In genomic region chr6:134510280-134510679, GRCm38 (mm10) we compare ENCODE assay signal across 18 mouse cellular contexts. TPM values are rescaled to one million over a fixed set of nuclear protein-coding genes. Genes with fewer than 3 reads are reported as not detected.
DNase-seq lines count a peak whose midpoint lies in the region; ATAC-seq and TF ChIP-seq lines count a peak whose summit lies in the region.
"Had no signal": no experiment of that assay in that cellular context is flagged by ENCODE, and none has a peak within 500 bp of the region (broad histone marks: within the 10 kb centered on the region; RNA-seq: fewer than 3 reads in every experiment).

No protein-coding gene starts in this region.

- H3K9ac ChIP-seq in kidney, embryonic 15.5 days: no peak overlapping the region
- H3K9ac ChIP-seq in neural tube, embryonic 13.5 days: no peak overlapping the region
- H3K9ac ChIP-seq in neural tube, embryonic 15.5 days (replicated peaks): no peak overlapping the region
- H3K9ac ChIP-seq in stomach, embryonic 16.5 days (ENCODE audit: low read length): no peak overlapping the region
- H3K9ac ChIP-seq: limb, embryonic 15.5 days had no signal

- in situ Hi-C loops in Patski (cut with MboI; ENCODE audit: low pct_unique_long_range_greater_than_20kb): no loop called here

- H3K4me2 ChIP-seq in kidney, embryonic 15.5 days: peak overlapping the region; percentile 34
- no peak overlapping the region for H3K4me2 ChIP-seq in neural tube, embryonic 13.5 days
- H3K4me2 ChIP-seq in neural tube, embryonic 15.5 days: no peak overlapping the region
- H3K4me2 ChIP-seq in stomach, embryonic 16.5 days (ENCODE audit: low read depth, low read length): 0 out of 2 replicates have a peak overlapping the region, but pooled peaks have one; percentile 16
- H3K4me2 ChIP-seq: limb, embryonic 15.5 days had no signal

- H3K27ac ChIP-seq in kidney, embryonic 15.5 days: peak overlapping the region; percentile 79
- peak overlapping the region; percentile 49; the same call in 1 of the 2 replicates for H3K27ac ChIP-seq in neural tube, embryonic 13.5 days (replicated peaks)
- H3K27ac ChIP-seq in neural tube, embryonic 15.5 days (replicated peaks): no peak overlapping the region
- no peak overlapping the region for H3K27ac ChIP-seq in stomach, embryonic 16.5 days (ENCODE audit: low read length)
- H3K27ac ChIP-seq: limb, embryonic 15.5 days had no signal

- whole genome bisulfite sequencing in kidney, embryonic 15.5 days: 38% methylated on average over 2 of the region's 2 CpGs
- WGBS in neural tube, embryonic 13.5 days: 55% methylated on average over 2 of the region's 2 CpGs
- WGBS in neural tube, embryonic 15.5 days: 52% methylated on average over 2 of the region's 2 CpGs
- WGBS in stomach, embryonic 16.5 days: 33% methylated on average over 2 of the region's 2 CpGs

- H3K27me3 ChIP-seq in kidney, embryonic 15.5 days: no peaks in the 10 kb centered on the region
- no peaks in the 10 kb centered on the region for H3K27me3 ChIP-seq in neural tube, embryonic 13.5 days
- no peaks in the 10 kb centered on the region for H3K27me3 ChIP-seq in neural tube, embryonic 15.5 days (replicated peaks)
- no peaks in the 10 kb centered on the region for H3K27me3 ChIP-seq in Patski
- H3K27me3 ChIP-seq in stomach, embryonic 16.5 days (ENCODE audit: control insufficient read depth, insufficient read depth, low read length): no peaks in the 10 kb centered on the region
- H3K27me3 ChIP-seq: limb, embryonic 15.5 days; megakaryocyte, embryonic 14.5 days had no signal

- peak overlapping the region; percentile 9; the same call in 1 of the 2 replicates for H3K4me3 ChIP-seq in kidney, embryonic 15.5 days (replicated peaks)
- no peak overlapping the region for H3K4me3 ChIP-seq in neural tube, embryonic 13.5 days
- H3K4me3 ChIP-seq in neural tube, embryonic 15.5 days (replicated peaks): no peak overlapping the region
- H3K4me3 ChIP-seq in stomach, embryonic 16.5 days (replicated peaks; ENCODE audit: low read length): no peak overlapping the region
- H3K4me3 ChIP-seq: limb, embryonic 15.5 days; megakaryocyte, embryonic 14.5 days had no signal

- POLR2A ChIA-PET in Patski (lab: Charles Lee): interaction anchor here (0.6 kb wide), 1 partner anchor 403 kb away, joined by 3 read pairs; no protein-coding TSS in a partner anchor

- ATAC-seq in kidney, embryonic 15.5 days (replicated peaks; ENCODE audit: low FRiP score): peak; percentile 16; the same call in 1 of the 2 replicates
- ATAC-seq in neural tube, embryonic 13.5 days (ENCODE audit: low read depth): no peak
- no peak for ATAC-seq in neural tube, embryonic 15.5 days (ENCODE audit: low FRiP score)
- peak; percentile 76 for ATAC-seq in Patski
- ATAC-seq in stomach, embryonic 16.5 days (ENCODE audit: insufficient read depth, low FRiP score): no peak
- ATAC-seq: forebrain, embryonic 14.5 days; midbrain, embryonic 16.5 days had no signal

- no peak for DNase-seq in kidney, postnatal 36 days
- no peak for DNase-seq in Patski (ENCODE audit: low read depth, low spot score)
- no peak for DNase-seq in gastrocnemius, postnatal 4 days (ENCODE audit: low spot score in 2 of 2)
- no peak for DNase-seq in adrenal gland, adult 18-20 months (ENCODE audit: low spot score in 2 of 2)
- DNase-seq: adrenal gland, postnatal 36 days; cerebellum, adult 11-12 months; cerebellum, postnatal 25 days; gastrocnemius, postnatal 14 days; kidney, adult 11 months; thymus, postnatal 25 days had no signal

- CTCF ChIA-PET in Patski (lab: Charles Lee): interaction anchor here (1.2 kb wide), 1 partner anchor 25 kb away, joined by 3 read pairs; no protein-coding TSS in a partner anchor

- peaks cover 26% of the 10 kb centered on the region for H3K4me1 ChIP-seq in kidney, embryonic 15.5 days
- H3K4me1 ChIP-seq in neural tube, embryonic 13.5 days (replicated peaks): peaks cover 33% of the 10 kb centered on the region
- peaks cover 21% of the 10 kb centered on the region for H3K4me1 ChIP-seq in neural tube, embryonic 15.5 days
- H3K4me1 ChIP-seq in stomach, embryonic 16.5 days (ENCODE audit: control insufficient read depth, insufficient read depth, low read length): peaks cover 19% of the 10 kb centered on the region

- TF ChIP-seq CTCF in Patski (IDR thresholded peaks at IDR 0.05): no peak

- peaks cover 29% of the 10 kb centered on the region for H3K36me3 ChIP-seq in kidney, embryonic 15.5 days
- H3K36me3 ChIP-seq in neural tube, embryonic 13.5 days: peaks cover 24% of the 10 kb centered on the region
- H3K36me3 ChIP-seq in neural tube, embryonic 15.5 days: peaks cover 14% of the 10 kb centered on the region
- 0 out of 2 replicates have a peak, but pooled peaks cover 5% of the 10 kb centered on the region for H3K36me3 ChIP-seq in stomach, embryonic 16.5 days (ENCODE audit: control insufficient read depth, insufficient read depth, low read length)

- H3K9me3 ChIP-seq in kidney, embryonic 15.5 days (replicated peaks): no peaks in the 10 kb centered on the region
- no peaks in the 10 kb centered on the region for H3K9me3 ChIP-seq in neural tube, embryonic 13.5 days
- H3K9me3 ChIP-seq in neural tube, embryonic 15.5 days (replicated peaks): no peaks in the 10 kb centered on the region
- H3K9me3 ChIP-seq in stomach, embryonic 16.5 days (replicated peaks; ENCODE audit: control insufficient read depth, low read length): no peaks in the 10 kb centered on the region
- H3K9me3 ChIP-seq: limb, embryonic 15.5 days; megakaryocyte, embryonic 14.5 days had no signal

RNA-seq across cellular contexts. Expression of gene Lrp6, which starts 56.5 kb away (rescaled TPM):
- 34.5 and 37.5 TPM in 2 replicates for polyA plus RNA-seq in kidney, embryonic 15.5 days (2015; fragmentation: Nextera tagmentation; extraction: Ambion mirVana)
- 20.8 and 24.5 TPM in 2 replicates for polyA plus RNA-seq in neural tube, embryonic 13.5 days (2015; fragmentation: Nextera tagmentation; extraction: Ambion mirVana)
- 14.6 and 17.9 TPM in 2 replicates for polyA plus RNA-seq in neural tube, embryonic 15.5 days (2015; fragmentation: Nextera tagmentation; extraction: Ambion mirVana)
- polyA plus RNA-seq in Patski (2021): 36.2 TPM
- polyA plus RNA-seq in stomach, embryonic 16.5 days (2015; fragmentation: Nextera tagmentation; extraction: Ambion mirVana): 16.8 and 17.4 TPM in 2 replicates
- total RNA-seq in gastrocnemius, postnatal 4 days (2021): 10 to 100 TPM; 68.0 to 68.1 TPM
- total RNA-seq in adrenal gland, adult 18-20 months (2021): 10 to 100 TPM; 57.2 to 78.3 TPM

Comparison
In these comparisons a context has a peak if more than half of its experiments do, and no peak if none do; other contexts are left out.
1. H3K27ac ChIP-seq: peak in kidney, embryonic 15.5 days (single experiment) and neural tube, embryonic 13.5 days (single experiment); none in neural tube, embryonic 15.5 days (single experiment) and stomach, embryonic 16.5 days (single experiment).
2. ATAC-seq: peak in kidney, embryonic 15.5 days (single experiment) and Patski (single experiment); none in neural tube, embryonic 13.5 days (single experiment), neural tube, embryonic 15.5 days (single experiment) and stomach, embryonic 16.5 days (single experiment).
3. H3K4me2 ChIP-seq: peak in kidney, embryonic 15.5 days (single experiment) and stomach, embryonic 16.5 days (single experiment); none in neural tube, embryonic 13.5 days (single experiment) and neural tube, embryonic 15.5 days (single experiment).